Mouse (Mus musculus) leukemia stem cell, adult 10-12 weeks (primary cell): ENCODE measurements around the gene Ccdc36. TPM values are rescaled to one million over a fixed set of nuclear protein-coding genes. Genes with fewer than 3 reads are reported as not detected.

ENCODE experiments used
- polyA plus RNA-seq: library from polyadenylated mRNA; stranded (reverse); fragments of >175 nt; gene quantifications from 2 replicates; pipeline ENCODE4 v1.2.3, GENCODE M21; 2012; ENCODE audit warnings: low replicate concordance

Ccdc36 gene
- polyA plus RNA-seq = 0.08 TPM in 1 of 2 replicates, not detected in the other

GRCm38 (mm10) chr9:108428384-108428783 is at the start of gene Ccdc36:
Gene Ccdc36 (minus strand): TSS chr9:108428484.

DNA sequence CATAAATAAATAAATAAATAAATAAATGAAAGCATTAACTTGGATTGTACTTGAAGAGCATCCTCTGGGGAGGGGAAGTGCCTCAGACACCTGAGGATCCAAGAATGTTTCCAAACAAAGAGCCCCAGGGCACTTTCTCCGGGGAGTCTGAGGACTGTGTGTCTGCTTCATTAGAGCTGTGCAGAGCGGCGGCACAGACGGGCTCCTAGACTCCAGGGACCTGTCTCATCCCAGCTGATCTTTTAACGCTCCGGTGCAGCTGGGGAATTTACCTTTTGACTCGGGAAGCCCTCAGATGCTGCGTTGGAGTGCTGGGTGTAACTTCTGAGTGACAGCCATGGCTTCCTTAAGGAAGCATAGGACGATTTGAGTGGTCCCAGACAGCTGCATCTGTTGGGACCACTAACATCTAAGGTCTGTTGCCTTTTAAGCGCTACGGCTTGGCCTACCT is 32.9 kb upstream of the Ccdc36 start, which contains the start of gene Klhdc8b:
TSS of gene Klhdc8b (minus strand) at position 401 of the 451 bp plus-strand sequence.

DNA sequence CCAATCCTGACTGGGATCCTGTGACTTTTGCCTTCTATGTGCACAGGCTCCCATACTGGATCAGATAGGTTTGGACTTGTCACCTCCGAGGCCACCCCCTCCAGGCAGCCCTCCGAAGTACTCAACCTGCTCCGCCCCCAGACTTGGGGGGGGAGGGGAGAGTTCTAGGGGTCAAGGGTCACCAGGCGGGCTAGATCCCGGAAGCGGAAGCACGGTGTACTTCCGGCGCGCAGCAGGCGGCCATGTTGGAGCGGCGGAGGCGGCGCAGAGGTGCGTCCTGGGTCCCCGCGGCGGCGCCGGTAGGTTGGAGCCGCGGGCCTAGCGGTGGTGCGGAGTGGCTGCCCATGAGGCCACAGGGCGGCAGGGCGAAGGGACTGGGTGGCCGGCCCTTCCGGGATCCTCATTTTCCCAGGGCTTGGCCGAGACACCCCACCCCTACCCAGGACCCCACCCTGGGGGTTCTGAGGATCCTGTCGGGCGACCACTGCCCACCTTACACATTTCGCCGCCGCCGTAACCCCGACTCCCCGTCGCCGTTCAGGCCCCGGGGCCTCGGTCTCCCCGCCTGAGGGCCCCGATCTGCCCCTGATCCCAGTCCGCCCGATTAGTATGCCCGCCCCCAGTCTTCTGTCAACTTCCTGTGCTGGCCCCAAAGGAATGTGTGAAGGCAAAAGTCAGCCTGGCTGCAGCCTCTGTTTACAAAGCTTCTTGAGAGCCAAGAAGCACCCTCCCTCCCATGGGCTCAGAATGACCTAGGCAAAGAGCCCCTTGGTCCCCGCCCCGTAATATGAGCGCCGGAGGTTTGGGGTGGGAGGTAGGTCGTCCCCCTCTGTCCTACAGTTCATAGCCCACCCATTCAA is 32.3 kb upstream of the Ccdc36 start, which contains the start of gene Ccdc71:
TSS of gene Ccdc71 (plus strand) at position 209 of the 860 bp plus-strand sequence.

GRCm38 (mm10) chr9:108436182-108436581 is 7.9 kb upstream of the Ccdc36 start, which contains the start of gene BC048562:
Gene BC048562 (plus strand): TSS chr9:108436482.

GRCm38 (mm10) chr9:108392676-108393075 is 35.6 kb downstream of the Ccdc36 start, which contains the start of gene 1700102P08Rik:
Gene 1700102P08Rik (plus strand): TSS chr9:108392805.

Other genes starting within 250 kb of the Ccdc36 start
- gene Bsn, start 238.1 kb downstream of the Ccdc36 start, polyA plus RNA-seq = 1.0 and 3.3 TPM in 2 replicates
- gene Dag1, start 164.5 kb downstream of the Ccdc36 start, polyA plus RNA-seq = 10.5 and 13.6 TPM in 2 replicates
- 0.14 TPM in 2 replicates for gene Nicn1, start 138.1 kb downstream of the Ccdc36 start, polyA plus RNA-seq
- not detected in 2 replicates for gene Amt, start 131.6 kb downstream of the Ccdc36 start, polyA plus RNA-seq
- 53.2 and 101 TPM in 2 replicates for gene Rhoa, start 122.4 kb downstream of the Ccdc36 start, polyA plus RNA-seq
- gene Tcta, start 122.3 kb downstream of the Ccdc36 start, polyA plus RNA-seq = 1.6 and 3.6 TPM in 2 replicates
- 197 and 287 TPM in 2 replicates for gene Gpx1, start 89.6 kb downstream of the Ccdc36 start, polyA plus RNA-seq
- 10.2 and 101 TPM in 2 replicates for gene Usp4, start 80.6 kb downstream of the Ccdc36 start, polyA plus RNA-seq
- 4.5 and 5.6 TPM in 2 replicates for gene 1700102P08Rik, start 35.7 kb downstream of the Ccdc36 start, polyA plus RNA-seq
- gene BC048562, start 8.0 kb upstream of the Ccdc36 start, polyA plus RNA-seq = not detected in 2 replicates
- gene Ccdc71, start 32.0 kb upstream of the Ccdc36 start, polyA plus RNA-seq = 9.8 and 21.0 TPM in 2 replicates
- gene Klhdc8b, start 33.1 kb upstream of the Ccdc36 start, polyA plus RNA-seq = 52.5 and 54.2 TPM in 2 replicates
- 1.3 and 3.0 TPM in 2 replicates for gene Lamb2, start 51.3 kb upstream of the Ccdc36 start, polyA plus RNA-seq
- 106 and 149 TPM in 2 replicates for gene Usp19, start 62.1 kb upstream of the Ccdc36 start, polyA plus RNA-seq
- 32.3 and 117 TPM in 2 replicates for gene Qars, start 79.2 kb upstream of the Ccdc36 start, polyA plus RNA-seq
- gene Qrich1, start 88.3 kb upstream of the Ccdc36 start, polyA plus RNA-seq = 36.4 and 112 TPM in 2 replicates
- 46.8 and 263 TPM in 2 replicates for gene Impdh2, start 131.8 kb upstream of the Ccdc36 start, polyA plus RNA-seq
- 5.1 and 19.2 TPM in 2 replicates for gene Ndufaf3, start 138.9 kb upstream of the Ccdc36 start, polyA plus RNA-seq
- 182 and 245 TPM in 2 replicates for gene Dalrd3, start 141.4 kb upstream of the Ccdc36 start, polyA plus RNA-seq
- gene Wdr6, start 150.3 kb upstream of the Ccdc36 start, polyA plus RNA-seq = 5.5 and 18.8 TPM in 2 replicates
- 1.8 and 2.9 TPM in 2 replicates for gene P4htm, start 169.2 kb upstream of the Ccdc36 start, polyA plus RNA-seq
- 99.5 and 180 TPM in 2 replicates for gene Arih2, start 220.9 kb upstream of the Ccdc36 start, polyA plus RNA-seq
- 1.6 and 2.5 TPM in 2 replicates for gene Slc25a20, start 233.6 kb upstream of the Ccdc36 start, polyA plus RNA-seq